Mouse (Mus musculus) cerebellum, adult 9-11 months (tissue): ENCODE measurements around the gene Adgrl3.
A peak's percentile ranks its signal among the peaks of the same experiment; 100 is the strongest.
"Not testable (repeated sequence)": the region's sequence is repeated elsewhere in the genome, so short reads cannot be mapped to it uniquely, and the experiment has no call there.

Source experiments
- DNase-seq: peaks from one replicate; pipeline ENCODE4 v3.0.0; 2022

Gene Adgrl3

DNA sequence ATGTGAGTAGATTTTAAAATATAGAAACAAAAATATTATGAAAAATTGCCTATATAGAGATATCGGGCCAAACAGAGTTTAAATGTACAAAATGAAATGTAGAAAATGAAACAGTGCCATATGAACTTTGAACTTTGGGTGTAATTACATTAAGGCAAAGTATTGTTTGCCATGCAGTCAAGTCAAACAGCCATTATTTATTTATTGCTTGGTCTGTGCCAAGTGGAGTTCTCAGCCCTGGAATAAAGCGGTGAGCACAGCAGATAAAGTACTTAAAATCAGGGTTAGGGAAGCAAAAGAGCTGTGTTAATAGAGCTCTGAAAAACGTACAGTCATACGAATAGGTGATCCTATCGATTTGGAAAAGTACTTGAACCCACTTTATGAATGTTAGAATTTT lies 407.5 kb downstream of the Adgrl3 start:
- no peak for DNase-seq

DNA sequence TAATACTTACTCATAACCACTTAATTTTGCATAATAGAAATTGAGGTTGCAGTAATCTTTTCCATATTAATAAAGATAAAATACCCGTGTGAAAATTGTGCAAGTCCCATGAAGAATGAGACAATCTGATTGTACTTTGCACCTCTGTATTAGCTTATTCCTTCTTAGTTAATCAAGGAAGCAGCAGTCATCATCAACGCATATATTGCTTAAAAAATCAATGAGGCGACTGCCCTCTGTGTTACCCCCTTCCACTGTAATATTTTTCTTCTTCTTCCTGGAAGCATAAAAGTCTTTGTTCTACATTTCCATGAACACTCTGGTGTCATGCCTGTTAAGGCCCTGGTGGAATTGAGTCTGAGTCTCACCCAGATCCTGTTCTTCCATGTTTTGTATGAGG lies 416.4 kb downstream of the Adgrl3 start:
- DNase-seq = no peak

DNA sequence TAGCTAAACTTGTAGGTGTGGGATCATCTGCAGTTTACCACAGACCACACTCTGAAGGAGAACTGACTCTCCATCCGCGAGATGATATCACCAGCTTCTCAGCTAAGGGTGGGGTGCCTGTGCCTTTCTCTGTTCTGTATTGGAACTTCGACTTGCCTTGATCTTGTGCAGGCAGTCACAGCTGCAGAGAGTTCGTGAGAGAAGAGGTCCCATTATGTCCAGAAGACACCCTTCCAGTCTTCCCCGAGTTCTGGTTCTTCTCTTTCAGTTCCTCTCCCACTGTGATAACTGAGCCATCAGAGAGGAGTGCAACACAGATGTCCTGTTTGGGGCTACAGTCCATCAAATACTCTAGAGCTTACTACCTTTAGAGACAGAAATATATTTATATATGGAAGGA lies 422.2 kb downstream of the Adgrl3 start:
- DNase-seq = no peak

DNA sequence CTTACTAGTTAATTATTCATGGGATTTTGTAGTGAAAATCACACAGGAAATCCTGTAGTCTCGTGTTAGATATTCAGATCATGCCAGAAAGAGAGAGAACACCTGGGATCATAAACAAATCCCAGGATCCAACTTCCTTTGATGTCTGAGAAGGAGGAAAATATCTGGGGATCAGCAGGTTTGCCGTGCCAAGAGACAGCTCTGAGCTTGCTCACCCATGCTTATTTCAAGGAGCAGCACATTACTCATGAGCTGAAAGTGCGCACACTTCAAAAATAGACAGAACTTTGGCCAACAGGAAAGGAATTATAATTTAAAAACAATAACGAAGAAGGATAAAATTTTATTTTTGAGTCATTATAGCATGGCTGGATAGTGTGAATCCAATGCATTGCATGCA lies 446.0 kb downstream of the Adgrl3 start:
- no peak for DNase-seq

DNA sequence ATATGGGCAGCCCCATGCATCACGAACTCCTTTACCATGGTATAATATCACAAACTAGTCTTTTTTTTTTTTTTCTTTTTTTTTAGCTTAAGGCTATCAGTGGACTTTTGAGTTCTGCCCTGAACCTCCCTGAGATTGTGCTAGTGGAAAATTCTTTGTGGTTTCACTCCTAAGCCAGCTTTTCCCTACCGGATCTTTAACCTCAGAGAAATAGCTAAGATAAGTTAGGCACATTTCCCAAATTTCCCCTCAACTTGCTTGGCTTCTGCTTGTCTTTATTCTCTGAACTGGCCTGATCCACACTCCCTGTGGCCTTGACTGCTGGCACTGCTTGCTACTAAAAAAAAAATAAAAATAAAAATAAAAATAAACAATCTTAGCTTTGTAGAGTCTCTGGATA lies 454.7 kb downstream of the Adgrl3 start:
- DNase-seq = no peak

DNA sequence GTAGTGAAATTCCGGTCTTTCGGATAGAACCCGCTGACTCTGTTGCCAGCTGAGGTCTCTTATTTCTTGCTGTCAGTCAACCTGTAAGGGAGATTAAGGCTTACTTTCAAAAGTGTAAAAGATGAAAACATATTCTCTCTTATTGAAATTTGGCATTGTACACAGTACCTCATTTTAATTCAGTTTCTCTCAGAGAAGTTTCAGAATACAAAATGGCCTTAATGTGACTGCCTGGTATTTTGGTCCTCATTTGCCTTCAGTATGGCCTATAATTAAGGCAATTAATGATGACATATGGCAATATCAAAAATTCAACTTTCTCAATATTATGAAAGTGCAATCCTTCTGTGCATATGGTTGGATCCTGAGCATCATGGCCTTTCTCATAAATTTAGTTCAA lies 455.5 kb downstream of the Adgrl3 start:
- DNase-seq = no peak

DNA sequence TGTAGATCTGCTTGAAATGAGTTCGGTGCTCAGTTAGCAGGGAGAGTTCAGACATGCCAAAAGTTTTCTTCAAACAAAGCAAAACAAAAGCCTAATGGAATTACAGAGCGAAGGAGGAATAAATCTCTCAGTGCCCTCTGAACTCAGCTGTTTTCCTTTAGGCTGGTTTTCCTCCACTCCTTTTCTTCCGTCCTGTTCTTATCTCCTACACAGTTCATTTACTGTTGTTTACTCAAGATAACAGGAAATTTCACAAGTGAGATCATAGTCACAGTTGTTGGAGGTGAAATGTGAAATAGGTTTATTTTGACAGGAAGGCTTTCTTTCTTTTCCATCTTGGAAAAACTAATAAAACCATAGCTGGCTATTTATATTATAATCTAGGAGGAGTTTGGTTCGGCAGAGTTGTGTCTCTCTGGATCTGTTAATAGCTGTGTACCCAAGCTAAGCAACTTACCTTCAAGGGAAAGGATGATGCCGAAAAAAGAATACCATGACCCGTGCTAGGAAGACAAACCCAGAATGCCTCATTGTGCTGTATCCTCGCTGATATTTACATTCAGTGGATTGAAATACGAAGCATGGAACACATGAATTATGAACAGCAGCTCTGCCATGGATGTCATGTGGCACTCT lies 456.2 kb downstream of the Adgrl3 start:
- DNase-seq = no peak

DNA sequence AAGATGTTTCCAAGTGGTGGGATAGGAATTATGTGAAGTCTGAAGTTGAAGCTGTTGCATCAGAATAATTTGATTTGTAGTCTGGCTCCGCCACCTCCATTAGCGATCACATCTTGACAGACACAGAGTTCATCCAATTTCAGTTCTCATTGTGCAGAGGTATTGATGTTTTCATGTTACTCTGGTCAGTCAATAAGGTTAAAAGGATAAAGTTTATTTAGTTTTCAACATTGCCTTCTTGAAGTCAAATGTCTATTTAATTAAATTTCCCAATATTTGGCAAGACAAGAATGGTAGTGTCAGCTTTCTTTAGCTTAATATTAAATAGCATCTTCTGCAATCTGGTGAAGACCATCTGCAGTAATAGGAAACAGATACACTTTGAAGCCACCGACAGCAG lies 461.0 kb downstream of the Adgrl3 start:
- DNase-seq = no peak

DNA sequence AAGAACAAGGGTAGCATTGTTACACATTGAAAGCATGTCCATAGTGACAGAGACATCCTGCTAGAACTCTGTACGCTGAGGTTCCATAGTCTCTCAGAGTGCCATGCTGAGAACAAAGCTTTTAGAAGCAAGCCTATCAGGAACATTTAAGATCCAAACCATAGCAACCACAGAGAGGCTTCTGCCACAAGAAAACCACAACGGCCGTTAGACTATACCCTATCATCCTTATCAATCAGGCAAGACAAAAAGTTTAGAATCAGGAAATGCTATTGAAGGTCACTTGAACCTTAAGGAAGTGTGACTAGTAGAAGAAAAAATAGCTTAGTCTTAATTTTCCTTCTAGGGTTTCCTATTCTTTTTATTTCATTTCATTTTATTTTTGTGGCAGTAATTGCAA lies 464.0 kb downstream of the Adgrl3 start:
- DNase-seq = no peak

DNA sequence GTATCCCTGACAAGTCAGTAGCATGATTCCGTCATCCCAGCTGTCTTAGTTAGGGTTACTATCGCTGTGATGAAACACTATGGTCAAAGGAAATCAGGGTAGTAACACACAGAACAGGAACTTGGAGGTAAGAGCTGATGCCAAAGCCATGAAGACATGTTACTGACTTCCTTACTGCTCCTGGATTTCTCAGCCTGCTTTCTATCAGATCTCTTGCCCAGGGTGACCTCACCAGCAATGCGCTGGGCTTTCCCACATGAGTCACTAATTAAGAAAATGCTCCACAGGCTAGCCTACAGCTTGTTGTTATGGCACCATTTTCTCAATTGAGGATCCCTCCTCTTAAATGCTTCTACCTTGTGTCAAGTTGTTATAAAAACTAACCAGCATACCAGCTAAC lies 481.1 kb downstream of the Adgrl3 start:
- no peak for DNase-seq

DNA sequence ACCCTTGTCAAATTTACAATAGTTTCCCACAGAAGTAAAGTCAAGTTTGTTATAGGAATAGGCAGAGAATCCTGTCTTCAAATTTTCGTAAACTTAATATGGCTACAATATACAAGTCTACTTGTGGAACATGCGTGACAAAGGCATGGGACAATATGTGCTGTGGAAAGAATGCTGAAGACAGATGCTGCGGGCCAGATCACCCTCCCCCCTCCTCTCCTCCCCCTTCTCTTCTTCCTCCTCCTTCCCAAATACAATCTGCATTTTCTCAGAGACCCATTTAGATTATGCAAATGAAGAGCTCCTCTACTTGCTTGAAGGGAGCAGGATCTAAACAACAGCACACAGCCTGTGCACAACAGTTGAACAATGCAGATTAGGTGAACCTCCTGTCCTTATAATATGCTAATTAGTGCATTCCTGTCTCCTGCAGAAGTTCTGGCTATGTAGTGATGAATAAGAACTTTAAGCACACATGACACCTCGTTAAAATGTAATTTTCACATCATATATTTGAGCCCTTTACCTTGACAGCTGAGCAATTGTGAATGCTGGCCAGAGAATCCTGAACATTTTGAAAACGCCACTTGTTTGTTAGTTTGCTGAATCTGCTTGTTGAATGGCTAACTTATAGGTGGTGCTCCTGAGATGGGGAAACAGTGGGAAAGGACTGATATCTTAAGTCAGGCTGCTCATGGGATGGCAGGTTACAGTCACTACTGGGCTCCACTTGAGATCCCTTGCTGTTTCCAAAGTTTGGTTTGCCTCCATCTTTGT lies 499.0 kb downstream of the Adgrl3 start:
- no peak for DNase-seq

DNA sequence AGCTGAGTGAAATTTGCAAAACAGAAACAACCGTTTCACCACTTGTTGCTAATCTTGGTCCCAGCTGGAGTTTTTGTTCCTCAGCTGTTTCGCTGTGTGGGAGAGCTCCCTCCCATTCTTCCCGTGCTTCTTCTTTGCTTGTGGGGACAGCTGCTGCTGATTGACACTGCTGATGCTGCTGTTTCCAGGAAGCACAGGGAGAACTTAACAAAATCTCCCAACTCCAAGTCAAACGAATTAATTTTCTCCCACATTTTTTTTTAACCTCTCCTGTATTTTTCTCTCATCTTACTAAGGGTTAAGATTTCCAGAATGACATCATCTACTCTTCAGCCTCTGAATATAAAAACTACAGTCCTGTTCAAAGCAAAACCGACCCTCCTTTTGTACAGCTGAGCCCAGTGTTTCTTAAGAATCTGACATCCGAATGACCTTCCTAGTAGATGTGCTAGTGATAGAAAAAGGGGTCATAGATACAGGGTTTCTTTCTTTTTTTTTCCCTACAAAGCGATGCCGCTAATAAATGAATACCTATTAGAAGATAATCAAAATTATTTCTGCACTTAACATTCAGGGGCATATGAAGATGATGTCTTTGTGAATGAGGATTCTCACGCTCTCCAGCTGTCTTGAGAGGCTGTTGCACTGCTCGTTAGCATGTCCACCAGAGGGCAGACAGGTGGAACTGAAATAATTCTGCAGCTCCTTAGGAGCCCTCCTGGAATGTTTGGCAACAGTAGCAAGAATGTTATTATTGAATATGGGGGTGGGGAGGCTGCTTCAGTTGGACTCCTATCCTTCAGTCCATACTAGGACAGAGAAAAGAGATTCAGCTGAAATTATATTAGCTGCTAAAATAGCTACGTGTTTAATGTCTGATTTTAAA lies 499.8 kb downstream of the Adgrl3 start:
- peak; percentile 31 for DNase-seq

DNA sequence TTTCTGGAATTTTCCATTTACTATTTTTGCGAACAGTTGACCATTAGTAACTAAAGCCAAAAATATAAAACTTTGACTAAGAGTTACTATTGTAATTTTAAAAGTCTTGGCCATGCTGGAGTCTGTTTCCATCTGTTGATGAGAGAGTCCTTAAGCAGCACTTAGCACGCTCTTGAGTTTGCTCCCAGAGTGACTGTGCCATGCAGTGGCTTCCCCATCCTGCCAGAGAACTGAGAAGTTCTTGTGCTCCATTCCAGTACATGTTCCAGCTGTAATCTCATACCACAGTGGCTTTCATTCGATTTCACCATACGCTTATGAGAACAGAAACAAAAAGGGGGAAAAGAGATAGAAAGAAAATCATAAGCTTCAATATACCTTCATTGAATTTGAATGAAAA lies 502.8 kb downstream of the Adgrl3 start:
- no peak for DNase-seq

DNA sequence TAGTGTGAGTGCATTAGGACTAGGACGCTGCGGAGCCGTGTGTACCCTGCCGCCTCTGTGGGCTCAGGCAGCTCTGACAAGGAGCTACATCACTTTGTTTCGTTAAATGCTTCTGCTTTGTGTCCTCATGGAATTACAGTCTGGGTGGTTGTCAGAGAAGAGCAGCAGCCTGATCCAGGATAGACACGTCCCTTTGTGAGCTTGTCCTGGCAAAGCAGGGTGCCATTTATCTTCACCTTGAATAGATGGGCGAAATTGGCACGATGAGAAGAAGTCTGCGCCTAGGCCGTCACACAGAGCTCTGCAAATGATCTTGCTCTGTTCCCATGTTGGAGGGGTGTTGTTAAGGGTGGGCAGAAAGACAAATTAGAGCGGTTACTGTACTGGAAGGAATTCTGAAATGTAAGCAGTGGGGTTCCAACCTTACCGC lies 504.6 kb downstream of the Adgrl3 start:
- no peak for DNase-seq

DNA sequence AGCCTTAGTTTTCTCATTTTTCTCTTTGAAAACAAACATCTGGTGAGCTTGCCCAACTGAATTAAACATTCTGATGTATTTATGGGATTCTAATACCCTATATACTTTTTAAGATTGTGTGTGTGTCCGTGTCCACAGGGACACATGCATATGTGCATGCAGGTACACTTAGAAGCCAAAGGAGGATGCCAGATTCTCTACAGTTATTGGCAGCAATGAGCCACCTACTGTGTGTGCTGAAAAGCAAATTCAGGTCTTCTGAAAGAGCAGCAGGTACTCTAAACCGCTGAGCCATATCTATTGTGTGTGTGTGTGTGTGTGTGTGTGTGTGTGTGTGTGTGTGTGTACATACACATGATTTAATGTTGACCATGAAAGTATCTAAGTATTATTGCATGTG lies 505.4 kb downstream of the Adgrl3 start:
- no peak for DNase-seq

DNA sequence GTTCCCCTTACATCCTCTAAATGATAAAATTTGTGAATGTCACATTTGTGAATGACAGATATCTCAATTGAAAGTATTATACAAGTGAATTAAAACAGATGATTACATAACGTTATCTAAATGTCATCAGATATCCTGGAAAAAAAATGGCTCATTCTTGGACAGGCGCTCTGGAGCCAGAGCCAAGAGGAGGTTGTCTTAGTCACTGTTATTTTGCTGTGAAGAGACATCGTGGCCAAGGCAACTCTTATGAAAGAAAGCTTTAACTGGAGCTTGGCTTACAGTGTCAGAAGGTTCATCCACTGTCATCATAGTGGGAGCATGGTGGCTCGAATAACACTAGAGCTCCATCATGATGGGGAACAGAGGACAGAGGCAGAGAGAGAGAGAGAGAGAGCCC lies 511.7 kb downstream of the Adgrl3 start:
- peak; percentile 14 for DNase-seq

DNA sequence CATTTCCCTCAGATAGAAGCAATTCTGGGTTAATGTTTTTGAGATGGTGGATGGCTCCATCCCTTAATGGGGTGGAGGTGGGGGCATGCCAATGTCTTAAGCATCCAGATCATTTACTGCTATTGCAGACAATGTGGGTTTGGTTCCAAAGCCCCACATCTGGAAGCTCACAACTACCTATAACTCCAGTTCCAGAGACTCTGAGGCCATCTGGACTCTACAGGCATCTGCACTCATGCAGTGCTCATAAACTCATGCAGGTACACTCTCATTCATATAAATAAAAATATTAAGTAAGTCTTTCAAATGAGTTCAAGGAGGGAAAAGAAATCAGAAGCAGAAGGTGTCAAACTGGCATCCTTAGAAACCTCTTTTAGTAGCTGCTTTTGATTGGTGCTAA lies 530.3 kb downstream of the Adgrl3 start:
- DNase-seq = no peak

DNA sequence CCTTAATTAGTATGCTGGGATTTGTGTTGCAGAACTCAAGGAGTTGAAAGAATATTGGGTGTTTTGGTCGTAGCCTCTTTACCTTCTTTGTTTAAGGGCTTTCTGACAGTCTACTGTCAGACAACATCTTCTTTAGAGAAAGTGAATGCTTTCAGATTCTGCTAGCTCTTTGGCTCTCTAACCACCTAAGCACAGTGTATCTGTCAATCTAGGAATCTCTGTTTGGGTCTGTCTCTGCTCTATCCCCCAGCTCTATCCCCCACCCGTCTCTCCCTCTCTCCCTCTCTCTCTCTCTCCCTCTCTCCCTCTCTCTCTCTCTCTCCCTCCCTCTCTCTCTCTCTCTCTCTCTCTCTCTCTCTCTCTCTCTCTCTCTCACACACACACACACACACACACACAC lies 535.2 kb downstream of the Adgrl3 start:
- DNase-seq = not testable (repeated sequence)

DNA sequence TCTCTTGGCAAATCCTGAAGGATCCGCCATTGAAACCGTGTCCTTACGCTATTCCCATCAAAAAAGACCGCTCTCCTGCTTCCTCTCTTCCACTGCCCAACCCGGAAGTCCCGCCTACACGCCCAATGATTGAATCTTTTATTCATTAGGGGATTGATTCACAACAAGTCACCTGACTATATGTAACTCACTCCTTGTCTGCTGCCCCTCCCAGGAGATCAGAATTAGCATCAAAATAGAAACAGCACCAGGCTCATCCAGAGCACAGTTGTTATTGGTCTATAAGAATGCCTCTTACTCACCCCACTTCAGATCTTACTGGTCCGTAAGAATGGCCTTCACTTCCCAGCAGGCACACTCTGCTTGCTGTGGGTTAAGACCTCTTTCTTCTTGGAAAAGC lies 536.1 kb downstream of the Adgrl3 start:
- no peak for DNase-seq

DNA sequence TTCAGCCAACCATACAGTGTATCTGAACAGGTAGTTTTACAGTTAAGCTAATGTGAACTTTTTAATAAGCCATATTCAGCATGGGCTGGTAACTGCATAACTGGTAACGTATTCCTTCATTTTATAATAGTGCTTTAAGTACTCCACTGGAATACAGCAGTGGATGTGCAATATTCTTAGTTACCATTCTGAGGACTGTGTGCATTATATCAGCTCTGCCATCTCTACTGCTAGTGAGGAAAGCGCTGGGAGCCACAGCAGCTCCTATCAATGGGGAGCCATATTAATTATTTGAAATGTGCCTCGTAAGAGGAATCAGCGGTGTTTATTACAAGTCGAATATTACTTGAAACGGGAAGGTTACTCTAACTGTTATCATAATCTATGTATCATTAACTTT lies 539.0 kb downstream of the Adgrl3 start:
- no peak for DNase-seq

DNA sequence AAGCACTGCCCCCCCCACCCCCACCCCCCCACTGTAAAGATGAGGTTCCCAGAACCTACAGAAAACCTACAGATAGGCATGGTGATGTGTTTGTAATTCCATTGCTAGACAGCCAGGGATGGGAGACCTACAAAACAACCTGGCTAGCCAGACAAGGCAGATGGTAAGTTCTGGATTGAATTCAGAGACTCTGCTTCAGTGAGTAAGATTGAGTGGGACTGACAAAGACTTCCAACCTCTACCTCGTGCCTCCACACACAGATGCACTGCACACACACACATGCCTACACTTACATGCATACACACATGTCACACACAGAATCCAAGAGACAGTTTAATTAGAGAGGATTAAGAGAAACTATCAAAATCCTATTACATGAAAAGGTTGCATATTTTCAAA lies 544.4 kb downstream of the Adgrl3 start:
- DNase-seq = peak; percentile 36

DNA sequence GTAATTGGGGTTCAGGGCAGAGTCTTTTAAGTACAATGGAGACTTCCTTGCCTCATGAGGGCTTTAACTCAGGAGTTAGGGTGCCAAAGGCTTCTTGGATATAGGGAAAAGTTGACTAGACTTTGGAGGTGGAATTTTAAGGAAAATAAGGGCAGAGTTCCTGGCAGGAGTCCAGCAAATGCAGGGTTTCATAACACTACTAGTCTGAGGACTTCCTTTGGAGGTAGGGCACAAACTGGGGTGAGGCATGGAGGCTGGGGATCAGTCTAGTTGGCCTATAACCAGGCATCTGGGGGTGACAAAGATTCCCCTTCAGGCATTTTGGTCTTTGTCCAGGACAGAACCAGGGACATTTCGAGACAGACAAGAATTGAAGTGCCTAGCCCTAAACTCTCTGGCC lies 546.6 kb downstream of the Adgrl3 start:
- no peak for DNase-seq

DNA sequence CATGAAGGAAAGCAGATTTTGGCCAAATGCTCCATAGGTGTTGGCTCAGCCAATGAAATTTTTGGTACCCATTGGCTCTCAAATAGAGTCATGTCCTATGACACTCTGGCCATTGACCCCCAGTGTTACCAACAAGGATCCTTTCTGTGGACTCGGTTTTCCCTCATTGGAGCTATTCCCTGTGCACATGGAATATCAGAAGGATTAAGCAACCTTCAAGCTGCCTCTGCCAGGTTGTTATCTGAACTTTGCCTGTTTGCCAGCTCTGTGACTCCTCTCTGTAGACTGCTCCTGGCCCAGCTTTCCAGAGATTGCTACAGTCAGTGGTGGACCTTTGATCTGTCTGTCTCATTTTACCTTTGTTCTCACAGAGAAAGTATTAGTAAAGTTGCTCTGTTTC lies 548.8 kb downstream of the Adgrl3 start:
- DNase-seq = no peak

DNA sequence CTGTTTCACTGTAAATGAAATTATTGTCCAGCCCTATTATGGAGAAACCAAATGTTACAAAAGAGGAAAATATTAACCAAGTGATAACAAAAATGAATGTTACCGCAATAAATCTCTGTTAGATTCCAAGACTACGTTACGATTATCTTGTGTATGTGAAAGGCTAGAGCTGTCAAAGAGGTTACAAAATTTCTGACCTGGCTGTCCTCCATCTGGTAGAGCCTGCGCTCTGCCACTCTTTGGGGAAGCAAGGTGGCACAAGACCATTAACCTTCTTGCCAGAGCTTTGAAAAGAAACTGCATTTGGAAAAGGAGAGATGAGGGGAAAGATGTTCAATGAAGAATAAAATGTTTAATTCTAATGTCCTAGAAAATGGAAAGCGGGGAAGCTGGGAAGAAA lies 562.9 kb downstream of the Adgrl3 start:
- no peak for DNase-seq
